Mouse (Mus musculus): ENCODE results near the gene Prr5l. TPM values are rescaled to one million over a fixed set of nuclear protein-coding genes. Genes with fewer than 3 reads are reported as not detected.
A peak's percentile ranks its signal among the peaks of the same experiment; 100 is the strongest.

Gene Prr5l
- polyA plus RNA-seq, 1 experiment from 2014 or later = 18.0 TPM

DNA sequence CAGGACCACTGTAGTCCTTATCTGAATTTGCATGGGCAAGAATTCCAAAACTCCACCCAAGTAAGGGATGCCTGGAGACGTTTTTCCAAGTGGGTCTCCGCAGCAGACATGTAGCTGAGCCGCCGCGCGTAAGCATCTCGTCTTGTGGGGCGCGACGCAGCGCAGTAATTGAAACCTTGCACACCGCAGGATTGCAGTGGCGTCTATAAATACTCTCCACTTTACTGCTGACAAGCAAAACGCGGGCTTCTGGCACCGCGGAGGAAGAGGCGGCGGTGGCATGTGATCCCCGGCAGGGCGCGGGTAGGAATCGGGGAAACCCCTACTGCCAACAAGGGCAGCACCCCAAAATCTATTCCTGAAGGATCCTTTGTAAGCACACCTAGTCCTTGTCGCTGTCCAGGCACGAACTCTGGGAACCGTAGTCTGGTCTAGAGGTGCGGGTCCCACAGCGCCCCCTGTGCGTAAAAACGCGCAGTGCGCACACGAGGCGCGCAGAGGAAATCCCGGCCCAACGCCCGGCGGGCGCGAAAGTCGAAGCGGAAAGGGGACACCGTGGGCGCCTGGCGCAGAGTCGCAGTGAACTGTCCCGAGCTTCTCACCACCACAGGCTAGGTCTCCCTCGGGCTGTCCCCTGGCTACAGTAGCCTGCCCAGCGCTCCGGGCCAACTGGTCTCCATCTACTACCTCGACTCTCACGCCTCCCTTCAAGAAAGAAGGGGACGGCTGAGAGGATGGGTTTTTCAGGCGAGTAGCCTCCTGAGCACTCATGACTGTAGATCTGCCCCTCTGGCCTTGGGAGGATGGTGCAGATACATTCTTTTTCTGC is 86.3 kb downstream of the Prr5l start:
- Histone ChIP-seq H3K4me1 (ENCODE audit: control insufficient read depth, insufficient read depth, low read length) (no peaks in the 10 kb centered on the region), H3K9ac (replicated peaks; ENCODE audit: low read length) (peak overlapping the region; percentile 68), H3K27ac (replicated peaks; ENCODE audit: low read depth, low read length) (no peak overlapping the region), H3K36me3 (replicated peaks; ENCODE audit: control insufficient read depth, insufficient read depth, low read depth, low read length) (no peaks in the 10 kb centered on the region), H3K9me3 (replicated peaks; ENCODE audit: control insufficient read depth, low read length) (no peaks in the 10 kb centered on the region), H3K4me2 (ENCODE audit: low read depth, low read length) (peak overlapping the region; percentile 89), H3K4me3 (ENCODE audit: low read depth, low read length) (peak overlapping the region; percentile 54), H3K27me3 (ENCODE audit: control insufficient read depth, insufficient read depth, low read length) (no peaks in the 10 kb centered on the region)
- DNase-seq (ENCODE audit: low spot score) = peak; percentile 90
- WGBS = under 1% methylated on average over 53 of the region's 55 CpGs
- ATAC-seq (replicated peaks; ENCODE audit: insufficient number of reproducible peaks, low FRiP score, low TSS enrichment, low read depth) = peak; percentile 80

DNA sequence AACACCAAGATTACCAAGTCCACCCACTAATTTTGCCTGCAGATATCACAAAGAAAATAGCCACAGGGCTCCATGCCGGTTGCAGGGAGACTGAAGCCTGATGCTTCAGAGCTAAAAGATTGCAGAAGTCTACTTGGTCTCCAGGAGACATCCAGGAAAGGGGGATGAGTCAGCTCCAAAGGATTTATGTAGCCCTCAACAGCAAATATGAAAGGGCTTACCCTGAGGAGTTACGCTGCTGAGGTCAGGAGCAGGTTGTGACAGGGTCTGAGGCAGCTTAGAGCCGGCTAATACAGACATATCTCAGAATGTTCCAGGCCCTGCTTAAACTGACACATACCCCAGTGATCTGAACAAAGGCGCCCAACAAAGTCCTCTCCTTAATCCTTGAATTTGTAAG is 90.7 kb downstream of the Prr5l start:
- no peak overlapping the region for H3K27ac ChIP-seq (replicated peaks; ENCODE audit: low read depth, low read length)
- no peak for DNase-seq (ENCODE audit: low spot score)

DNA sequence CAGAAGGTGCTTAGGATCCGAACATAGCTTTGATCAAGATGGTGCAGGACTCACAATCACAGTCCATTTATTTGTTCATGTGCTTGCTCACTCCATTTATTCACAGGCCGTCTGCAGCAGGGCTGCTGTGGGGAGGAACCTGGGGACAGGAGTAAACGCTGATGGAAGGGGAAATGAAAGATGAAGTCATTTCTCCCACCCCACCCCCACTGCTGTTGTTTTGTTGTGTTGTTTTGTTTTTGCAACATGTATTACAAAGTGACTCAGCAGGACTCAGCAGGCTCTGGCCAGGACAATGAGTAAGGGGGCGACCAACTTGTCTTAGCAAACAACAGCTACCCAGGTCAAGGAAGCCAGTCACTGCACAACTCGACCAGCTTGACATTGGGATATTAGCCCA is 99.6 kb downstream of the Prr5l start:
- H3K27ac ChIP-seq (replicated peaks; ENCODE audit: low read depth, low read length) = no peak overlapping the region
- ATAC-seq (replicated peaks; ENCODE audit: insufficient number of reproducible peaks, low FRiP score, low TSS enrichment, low read depth) = no peak
- no peak overlapping the region for H3K9ac ChIP-seq (replicated peaks; ENCODE audit: low read length)
- DNase-seq (ENCODE audit: low spot score) = no peak
- no peaks in the 10 kb centered on the region for H3K36me3 ChIP-seq (replicated peaks; ENCODE audit: control insufficient read depth, insufficient read depth, low read depth, low read length)
- H3K27me3 ChIP-seq (ENCODE audit: control insufficient read depth, insufficient read depth, low read length) = no peaks in the 10 kb centered on the region
- H3K4me2 ChIP-seq (ENCODE audit: low read depth, low read length) = no peak overlapping the region
- H3K4me3 ChIP-seq (ENCODE audit: low read depth, low read length) = no peak overlapping the region
- no peaks in the 10 kb centered on the region for H3K9me3 ChIP-seq (replicated peaks; ENCODE audit: control insufficient read depth, low read length)
- 59% methylated on average over 5 of the region's 5 CpGs for WGBS
- H3K4me1 ChIP-seq (ENCODE audit: control insufficient read depth, insufficient read depth, low read length) = no peaks in the 10 kb centered on the region

More for the DNA sequence above, 90.7 kb downstream of the Prr5l start:
- ATAC-seq (replicated peaks; ENCODE audit: insufficient number of reproducible peaks, low FRiP score, low TSS enrichment, low read depth) = no peak
- Histone ChIP-seq H3K36me3 (replicated peaks; ENCODE audit: control insufficient read depth, insufficient read depth, low read depth, low read length) (no peaks in the 10 kb centered on the region), H3K4me1 (ENCODE audit: control insufficient read depth, insufficient read depth, low read length) (no peaks in the 10 kb centered on the region), H3K27me3 (ENCODE audit: control insufficient read depth, insufficient read depth, low read length) (no peaks in the 10 kb centered on the region), H3K4me2 (ENCODE audit: low read depth, low read length) (no peak overlapping the region), H3K9me3 (replicated peaks; ENCODE audit: control insufficient read depth, low read length) (no peaks in the 10 kb centered on the region), H3K9ac (replicated peaks; ENCODE audit: low read length) (no peak overlapping the region), H3K4me3 (ENCODE audit: low read depth, low read length) (no peak overlapping the region)
- WGBS = 76% methylated on average over 4 of the region's 4 CpGs

DNA sequence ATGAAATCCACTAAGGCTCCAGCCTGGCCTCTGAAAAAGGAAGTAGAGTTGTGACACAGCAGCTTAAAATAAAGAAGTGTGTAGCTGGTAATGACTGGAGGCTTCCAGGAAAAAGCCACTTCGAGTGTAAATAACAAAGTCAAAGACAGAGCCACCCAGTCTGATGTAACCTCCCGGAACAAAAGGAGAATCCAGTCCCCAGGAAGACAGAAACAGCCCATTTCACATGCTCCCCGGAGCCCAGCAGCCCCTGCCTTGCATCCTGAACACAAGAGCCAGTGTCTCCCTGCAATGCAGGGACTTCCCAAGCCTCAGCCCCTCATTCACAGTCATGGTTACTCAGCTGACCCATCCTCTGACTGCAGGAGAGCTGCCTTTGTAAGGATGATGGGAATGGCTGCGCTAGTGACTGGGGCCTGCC is 101.5 kb downstream of the Prr5l start:
- H3K9me3 ChIP-seq (replicated peaks; ENCODE audit: control insufficient read depth, low read length) = no peaks in the 10 kb centered on the region
- no peak overlapping the region for H3K4me3 ChIP-seq (ENCODE audit: low read depth, low read length)
- no peaks in the 10 kb centered on the region for H3K27me3 ChIP-seq (ENCODE audit: control insufficient read depth, insufficient read depth, low read length)
- no peaks in the 10 kb centered on the region for H3K4me1 ChIP-seq (ENCODE audit: control insufficient read depth, insufficient read depth, low read length)
- H3K9ac ChIP-seq (replicated peaks; ENCODE audit: low read length) = no peak overlapping the region
- 72% methylated on average over 4 of the region's 4 CpGs for WGBS
- DNase-seq (ENCODE audit: low spot score) (no peak), ATAC-seq (replicated peaks; ENCODE audit: insufficient number of reproducible peaks, low FRiP score, low TSS enrichment, low read depth) (no peak)
- no peak overlapping the region for H3K4me2 ChIP-seq (ENCODE audit: low read depth, low read length)
- no peaks in the 10 kb centered on the region for H3K36me3 ChIP-seq (replicated peaks; ENCODE audit: control insufficient read depth, insufficient read depth, low read depth, low read length)
- H3K27ac ChIP-seq (replicated peaks; ENCODE audit: low read depth, low read length) = no peak overlapping the region

DNA sequence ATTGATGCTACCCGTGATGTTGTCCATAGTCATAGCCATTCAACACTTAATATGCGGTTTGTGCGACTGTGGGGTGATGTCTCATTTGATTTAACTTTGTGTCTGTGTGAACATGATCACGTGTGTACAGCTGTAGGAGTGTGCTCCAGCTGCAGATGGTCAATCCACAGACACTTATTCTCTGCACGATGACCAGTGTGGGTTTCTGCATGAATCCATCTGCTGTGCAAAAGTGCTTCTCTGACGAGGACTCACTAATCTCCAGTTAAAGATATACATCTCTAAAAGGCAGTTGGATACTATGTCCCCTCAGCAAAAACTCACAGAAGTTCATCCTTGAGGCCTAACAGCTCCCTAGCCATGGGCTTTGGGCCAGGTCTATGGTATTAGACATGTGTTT is 104.7 kb downstream of the Prr5l start:
- Histone ChIP-seq H3K27me3 (ENCODE audit: control insufficient read depth, insufficient read depth, low read length) (no peaks in the 10 kb centered on the region), H3K9me3 (replicated peaks; ENCODE audit: control insufficient read depth, low read length) (no peaks in the 10 kb centered on the region), H3K9ac (replicated peaks; ENCODE audit: low read length) (no peak overlapping the region), H3K36me3 (replicated peaks; ENCODE audit: control insufficient read depth, insufficient read depth, low read depth, low read length) (no peaks in the 10 kb centered on the region), H3K4me2 (ENCODE audit: low read depth, low read length) (no peak overlapping the region), H3K4me3 (ENCODE audit: low read depth, low read length) (no peak overlapping the region), H3K27ac (replicated peaks; ENCODE audit: low read depth, low read length) (no peak overlapping the region), H3K4me1 (ENCODE audit: control insufficient read depth, insufficient read depth, low read length) (no peaks in the 10 kb centered on the region)
- no peak for ATAC-seq (replicated peaks; ENCODE audit: insufficient number of reproducible peaks, low FRiP score, low TSS enrichment, low read depth)
- WGBS = 93% methylated on average over 6 of the region's 6 CpGs
- DNase-seq (ENCODE audit: low spot score) = no peak

DNA sequence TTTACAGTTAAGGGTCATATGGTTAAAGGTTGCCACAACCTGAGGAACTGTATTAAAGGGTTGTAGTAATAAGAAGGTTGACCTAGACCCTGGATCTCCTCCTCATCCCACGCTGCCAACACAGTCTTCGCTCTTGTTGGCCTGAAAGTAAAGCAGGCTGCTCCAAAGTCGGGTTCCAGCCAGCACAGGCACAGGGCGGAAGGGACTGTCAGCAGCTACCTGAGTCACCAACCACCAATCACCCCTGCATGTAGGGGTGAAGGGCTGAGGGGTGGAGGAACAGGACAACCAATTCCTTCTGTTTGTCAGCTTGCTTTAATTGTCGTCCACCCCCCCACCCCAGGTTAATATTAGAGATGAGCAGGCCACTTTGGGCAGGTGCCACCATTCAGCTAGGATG is 119.3 kb downstream of the Prr5l start:
- Histone ChIP-seq H3K9me3 (replicated peaks; ENCODE audit: control insufficient read depth, low read length) (no peaks in the 10 kb centered on the region), H3K27me3 (ENCODE audit: control insufficient read depth, insufficient read depth, low read length) (no peaks in the 10 kb centered on the region), H3K4me1 (ENCODE audit: control insufficient read depth, insufficient read depth, low read length) (no peaks in the 10 kb centered on the region; the same call in 1 of the 2 replicates), H3K4me2 (ENCODE audit: low read depth, low read length) (no peak overlapping the region), H3K9ac (replicated peaks; ENCODE audit: low read length) (no peak overlapping the region), H3K27ac (replicated peaks; ENCODE audit: low read depth, low read length) (no peak overlapping the region), H3K4me3 (ENCODE audit: low read depth, low read length) (no peak overlapping the region), H3K36me3 (replicated peaks; ENCODE audit: control insufficient read depth, insufficient read depth, low read depth, low read length) (no peaks in the 10 kb centered on the region)
- 91% methylated on average over 5 of the region's 5 CpGs for WGBS
- ATAC-seq (replicated peaks; ENCODE audit: insufficient number of reproducible peaks, low FRiP score, low TSS enrichment, low read depth) (no peak), DNase-seq (ENCODE audit: low spot score) (no peak)

DNA sequence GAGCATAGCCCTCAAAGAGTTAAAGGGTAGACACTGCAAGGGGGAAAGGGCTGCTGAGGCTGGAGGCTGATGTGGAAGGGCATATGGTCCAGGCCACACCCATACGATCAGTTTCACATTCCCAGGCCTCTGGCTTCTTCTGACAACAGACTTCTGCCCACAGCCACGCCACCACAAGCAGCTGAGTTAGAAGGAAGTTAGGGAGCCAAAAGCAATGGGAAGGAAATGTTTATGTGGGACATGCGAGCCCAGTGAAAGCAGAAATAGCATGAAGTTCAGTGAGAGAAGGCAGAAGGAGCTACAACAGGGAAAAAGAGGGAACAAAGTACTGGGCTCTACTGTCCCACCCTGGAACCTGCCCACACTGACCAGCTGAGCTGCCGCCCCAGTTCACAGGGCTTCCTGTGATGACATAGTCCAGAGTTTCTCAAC is 119.9 kb downstream of the Prr5l start:
- DNase-seq (ENCODE audit: low spot score) (no peak), ATAC-seq (replicated peaks; ENCODE audit: insufficient number of reproducible peaks, low FRiP score, low TSS enrichment, low read depth) (no peak)
- H3K4me3 ChIP-seq (ENCODE audit: low read depth, low read length) = no peak overlapping the region
- H3K9me3 ChIP-seq (replicated peaks; ENCODE audit: control insufficient read depth, low read length) = no peaks in the 10 kb centered on the region
- 64% methylated on average over 4 of the region's 4 CpGs for WGBS
- no peaks in the 10 kb centered on the region; the same call in 1 of the 2 replicates for H3K4me1 ChIP-seq (ENCODE audit: control insufficient read depth, insufficient read depth, low read length)
- no peaks in the 10 kb centered on the region for H3K27me3 ChIP-seq (ENCODE audit: control insufficient read depth, insufficient read depth, low read length)
- H3K27ac ChIP-seq (replicated peaks; ENCODE audit: low read depth, low read length) = no peak overlapping the region
- no peak overlapping the region for H3K9ac ChIP-seq (replicated peaks; ENCODE audit: low read length)
- no peak overlapping the region for H3K4me2 ChIP-seq (ENCODE audit: low read depth, low read length)
- no peaks in the 10 kb centered on the region for H3K36me3 ChIP-seq (replicated peaks; ENCODE audit: control insufficient read depth, insufficient read depth, low read depth, low read length)

DNA sequence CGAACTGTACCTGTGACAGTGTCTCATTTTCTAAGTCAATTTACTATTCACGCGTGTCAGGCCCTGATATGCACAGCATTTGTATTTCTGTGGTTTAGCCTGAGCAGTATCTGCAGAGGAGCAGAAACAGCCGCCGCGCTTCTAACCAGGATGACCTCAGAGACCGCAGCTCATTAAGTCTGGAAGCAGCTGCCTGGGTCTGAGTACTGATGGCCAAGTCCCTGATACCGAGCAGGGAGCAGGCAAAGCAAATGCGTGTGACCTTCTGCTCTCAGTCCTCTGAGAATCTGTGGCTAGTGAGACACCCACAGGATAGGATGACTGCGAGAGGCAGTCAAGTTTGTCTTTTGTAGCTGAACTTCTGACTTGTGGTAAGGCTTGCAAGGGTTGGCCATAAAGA is 120.4 kb downstream of the Prr5l start:
- DNase-seq (ENCODE audit: low spot score) (no peak), ATAC-seq (replicated peaks; ENCODE audit: insufficient number of reproducible peaks, low FRiP score, low TSS enrichment, low read depth) (no peak)
- Histone ChIP-seq H3K9ac (replicated peaks; ENCODE audit: low read length) (no peak overlapping the region), H3K9me3 (replicated peaks; ENCODE audit: control insufficient read depth, low read length) (no peaks in the 10 kb centered on the region), H3K4me3 (ENCODE audit: low read depth, low read length) (no peak overlapping the region), H3K36me3 (replicated peaks; ENCODE audit: control insufficient read depth, insufficient read depth, low read depth, low read length) (no peaks in the 10 kb centered on the region), H3K27me3 (ENCODE audit: control insufficient read depth, insufficient read depth, low read length) (no peaks in the 10 kb centered on the region), H3K27ac (replicated peaks; ENCODE audit: low read depth, low read length) (no peak overlapping the region), H3K4me1 (ENCODE audit: control insufficient read depth, insufficient read depth, low read length) (no peaks in the 10 kb centered on the region; the same call in 1 of the 2 replicates), H3K4me2 (ENCODE audit: low read depth, low read length) (no peak overlapping the region)
- 74% methylated on average over 10 of the region's 10 CpGs for WGBS

All from embryonic facial prominence, embryonic 11.5 days (tissue).